Mouse (Mus musculus) stomach, embryonic 16.5 days (tissue): ENCODE measurements around the gene Lypd6b. TPM values are rescaled to one million over a fixed set of nuclear protein-coding genes. Genes with fewer than 3 reads are reported as not detected.

ENCODE experiments used
- ATAC-seq: fragments of 200-750 bp; cut with Nextera tagmentation; 2 replicates; pipeline ENCODE4 v1.8.0; 2017; ENCODE audit warnings: moderate number of reproducible peaks, moderate TSS enrichment; ENCODE audit not compliant: insufficient read depth, low FRiP score
- H3K27ac ChIP-seq: fragments of 300-500 bp; sonication (generic); 2 replicates; pipeline ENCODE4 v1.5.1; 2014; ENCODE audit warnings: low read length
- H3K27me3 ChIP-seq: fragments of 300-500 bp; sonication (generic); 2 replicates; pipeline ENCODE4 v1.6.1; 2014; ENCODE audit warnings: low read length, control low read depth, mixed read lengths; ENCODE audit not compliant: control insufficient read depth, insufficient read depth
- H3K36me3 ChIP-seq: fragments of 300-500 bp; sonication (generic); 2 replicates; pipeline ENCODE4 v1.6.1; 2014; ENCODE audit warnings: low read length; ENCODE audit not compliant: control insufficient read depth, insufficient read depth
- H3K4me1 ChIP-seq: fragments of 300-500 bp; sonication (generic); 2 replicates; pipeline ENCODE4 v1.6.1; 2014; ENCODE audit warnings: low read length, control low read depth, mixed read lengths; ENCODE audit not compliant: control insufficient read depth, insufficient read depth
- H3K4me2 ChIP-seq: fragments of 300-500 bp; sonication (generic); 2 replicates; pipeline ENCODE4 v1.6.1; 2014; ENCODE audit warnings: low read depth, low read length, mixed read lengths
- H3K4me3 ChIP-seq: fragments of 300-500 bp; sonication (generic); replicated peaks from 2 replicates; pipeline ENCODE4 v1.5.1; 2014; ENCODE audit warnings: mild to moderate bottlenecking, low read length
- H3K9ac ChIP-seq: fragments of 300-500 bp; sonication (generic); 2 replicates; pipeline ENCODE4 v1.6.1; 2014; ENCODE audit warnings: low read length
- H3K9me3 ChIP-seq: fragments of 300-500 bp; sonication (generic); replicated peaks from 2 replicates; pipeline ENCODE4 v1.6.1; 2016; ENCODE audit warnings: low read length, control low read depth; ENCODE audit not compliant: control insufficient read depth
- WGBS: fragments of 180-500 bp; shearing (Covaris S2); extraction: QIAGEN DNeasy Blood & Tissue Kit; methylation state at CpG from one replicate; pipeline ENCODE4 v1.1.7; 2014; 5-methylcytosine and 5-hydroxymethylcytosine counted together
- polyA plus RNA-seq: library from polyadenylated mRNA; unstranded; fragments of >200 nt; fragmentation: Nextera tagmentation; extraction: Ambion mirVana; gene quantifications from 2 replicates; pipeline ENCODE4 v1.2.1, GENCODE M21; 2015

Lypd6b gene
- polyA plus RNA-seq, 1 experiment from 2014 or later: 20.8 TPM

- no peaks in the 10 kb centered on the region for H3K4me1 ChIP-seq
- 43% methylated on average over 3 of the region's 3 CpGs for WGBS
- no peaks in the 10 kb centered on the region for H3K9me3 ChIP-seq
- no peaks in the 10 kb centered on the region for H3K27me3 ChIP-seq
- no peak overlapping the region for H3K9ac ChIP-seq
- no peak overlapping the region for H3K4me3 ChIP-seq
- peak; percentile 86 for ATAC-seq
- H3K4me2 ChIP-seq: no peak overlapping the region
- no peak overlapping the region for H3K27ac ChIP-seq
- H3K36me3 ChIP-seq: no peaks in the 10 kb centered on the region
Observed at GRCm38 (mm10) chr2:49984780-49985179, 197.3 kb downstream of the Lypd6b start.

GRCm38 (mm10) chr2:49995841-49996240, 208.4 kb downstream of the Lypd6b start:
- no peak overlapping the region for H3K4me3 ChIP-seq
- no peak overlapping the region for H3K4me2 ChIP-seq
- no peak for ATAC-seq
- no peaks in the 10 kb centered on the region for H3K4me1 ChIP-seq
- H3K9ac ChIP-seq: no peak overlapping the region
- no peaks in the 10 kb centered on the region for H3K27me3 ChIP-seq
- H3K27ac ChIP-seq: no peak overlapping the region
- no peaks in the 10 kb centered on the region for H3K36me3 ChIP-seq
- no peaks in the 10 kb centered on the region for H3K9me3 ChIP-seq
- 44% methylated on average over 4 of the region's 4 CpGs for WGBS

- no peak overlapping the region for H3K4me2 ChIP-seq
- no peak for ATAC-seq
- no peak overlapping the region for H3K27ac ChIP-seq
- no peaks in the 10 kb centered on the region for H3K36me3 ChIP-seq
- no peaks in the 10 kb centered on the region for H3K4me1 ChIP-seq
- no peaks in the 10 kb centered on the region for H3K9me3 ChIP-seq
- H3K27me3 ChIP-seq: no peaks in the 10 kb centered on the region
- WGBS: 72% methylated on average over 1 of the region's 1 CpGs
- no peak overlapping the region for H3K9ac ChIP-seq
- H3K4me3 ChIP-seq: no peak overlapping the region
Observed at GRCm38 (mm10) chr2:49997216-49997615, 209.7 kb downstream of the Lypd6b start.

Other genes starting within 250 kb of the Lypd6b start
- gene Kif5c, start 168.4 kb upstream of the Lypd6b start, polyA plus RNA-seq: 4.8 and 5.9 TPM in 2 replicates